Mouse (Mus musculus): ENCODE measurements at regions not wholly inside any gene's neighbourhood (a gene's known extent, or its start where the extent isn't known, plus 50 kb on each side); places are given as distances from the start of the nearest gene placed in this dataset.
A peak's percentile ranks its signal among the peaks of the same experiment; 100 is the strongest.

DNA sequence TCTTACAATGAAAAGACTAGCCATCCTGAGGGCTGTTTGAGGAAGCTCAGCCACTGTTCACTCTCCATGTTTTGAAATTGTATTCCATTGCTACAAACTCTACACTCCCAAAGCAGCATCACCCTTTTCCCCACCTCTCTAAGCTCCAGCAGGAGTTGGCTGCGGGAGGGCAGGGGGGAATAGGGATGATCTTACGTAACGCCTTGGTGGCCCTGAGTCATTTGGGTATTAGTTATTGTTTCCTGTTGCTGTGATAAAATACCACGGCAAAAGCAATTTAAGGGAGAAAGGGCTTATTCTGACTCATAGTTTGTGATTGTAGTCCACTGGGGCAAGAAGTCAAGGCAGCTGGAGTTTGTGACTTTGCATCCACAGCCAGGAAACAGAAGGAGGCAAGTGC is 445.5 kb downstream of the 1810013L24Rik start:
- TF ChIP-seq MYOG (IDR thresholded peaks at IDR 0.05; ENCODE audit: control insufficient read depth, extremely low read depth, insufficient read length) (no peak), USF1 (IDR thresholded peaks at IDR 0.05; ENCODE audit: low read depth) (no peak), CEBPB (IDR thresholded peaks at IDR 0.05; ENCODE audit: low read depth) (peak; percentile 52)
- H3K79me3 ChIP-seq (ENCODE audit: low read depth): no peaks in the 10 kb centered on the region
- H3K4me3 ChIP-seq (ENCODE audit: insufficient read depth, poor library complexity, severe bottlenecking): no peak overlapping the region
- H3K27me3 ChIP-seq (ENCODE audit: control insufficient read depth, insufficient read depth, insufficient read length): no peaks in the 10 kb centered on the region
- H3ac ChIP-seq (ENCODE audit: control insufficient read depth, insufficient read length, low read depth): no peak overlapping the region
- H3K79me2 ChIP-seq (ENCODE audit: control insufficient read depth, insufficient read depth): no peaks in the 10 kb centered on the region
- no peaks in the 10 kb centered on the region for H3K36me3 ChIP-seq (ENCODE audit: control insufficient read depth, insufficient read depth)

DNA sequence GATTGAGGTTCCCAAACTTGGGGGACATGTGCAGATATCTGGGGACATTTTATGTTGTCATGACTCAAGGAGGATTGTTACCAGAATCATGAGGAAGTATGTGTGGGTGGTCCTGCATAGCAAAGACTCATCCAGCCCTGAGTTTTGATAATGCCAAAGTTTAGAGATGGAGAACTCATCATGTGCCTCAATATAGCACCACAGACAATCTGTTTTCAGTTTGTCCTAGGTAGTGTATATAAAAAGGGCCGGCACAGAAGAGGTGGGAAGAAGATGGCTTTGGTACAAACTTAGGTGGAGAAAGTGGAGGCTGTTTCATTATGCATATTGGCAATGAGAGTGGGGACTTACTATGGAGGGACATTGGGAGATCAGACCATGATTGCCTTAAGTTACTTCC is 447.2 kb downstream of the 1810013L24Rik start:
- Histone ChIP-seq H3K4me3 (ENCODE audit: insufficient read depth, poor library complexity, severe bottlenecking) (no peak overlapping the region), H3ac (ENCODE audit: control insufficient read depth, insufficient read length, low read depth) (no peak overlapping the region), H3K36me3 (ENCODE audit: control insufficient read depth, insufficient read depth) (no peaks in the 10 kb centered on the region), H3K79me2 (ENCODE audit: control insufficient read depth, insufficient read depth) (no peaks in the 10 kb centered on the region), H3K79me3 (ENCODE audit: low read depth) (no peaks in the 10 kb centered on the region), H3K27me3 (ENCODE audit: control insufficient read depth, insufficient read depth, insufficient read length) (no peaks in the 10 kb centered on the region)
- TF ChIP-seq CEBPB (IDR thresholded peaks at IDR 0.05; ENCODE audit: low read depth) (no peak), CTCF (IDR thresholded peaks at IDR 0.05; ENCODE audit: control insufficient read depth, insufficient read depth, insufficient read length) (no peak), MAX (IDR thresholded peaks at IDR 0.05) (no peak), MYOD1 (IDR thresholded peaks at IDR 0.05; ENCODE audit: control insufficient read depth, insufficient read length, low read depth) (no peak), FOSL1 (IDR thresholded peaks at IDR 0.05; ENCODE audit: insufficient read depth, low read length, poor library complexity, severe bottlenecking) (no peak), USF1 (IDR thresholded peaks at IDR 0.05; ENCODE audit: low read depth) (no peak), MYOG (IDR thresholded peaks at IDR 0.05; ENCODE audit: control insufficient read depth, extremely low read depth, insufficient read length) (no peak)

DNA sequence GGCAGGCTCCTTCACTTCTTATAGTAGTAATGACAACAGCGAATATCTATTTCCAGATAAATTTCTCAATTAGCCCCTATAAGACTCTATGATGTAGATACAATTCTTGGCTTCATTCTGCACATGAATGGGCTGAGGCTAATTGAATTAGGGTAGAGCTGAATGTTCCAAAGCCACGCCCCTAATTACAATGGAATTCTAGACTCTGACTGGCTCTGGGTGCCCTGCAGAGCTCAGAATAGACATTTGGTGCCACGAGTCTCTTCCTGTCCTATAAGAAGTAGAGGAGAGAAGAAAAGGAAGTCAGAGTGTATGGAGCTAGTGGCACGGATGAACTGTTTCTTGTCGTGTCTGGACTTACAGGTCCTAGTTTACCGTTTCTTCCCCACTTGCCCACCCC is 449.8 kb downstream of the 1810013L24Rik start:
- no peak overlapping the region for H3ac ChIP-seq (ENCODE audit: control insufficient read depth, insufficient read length, low read depth)

DNA sequence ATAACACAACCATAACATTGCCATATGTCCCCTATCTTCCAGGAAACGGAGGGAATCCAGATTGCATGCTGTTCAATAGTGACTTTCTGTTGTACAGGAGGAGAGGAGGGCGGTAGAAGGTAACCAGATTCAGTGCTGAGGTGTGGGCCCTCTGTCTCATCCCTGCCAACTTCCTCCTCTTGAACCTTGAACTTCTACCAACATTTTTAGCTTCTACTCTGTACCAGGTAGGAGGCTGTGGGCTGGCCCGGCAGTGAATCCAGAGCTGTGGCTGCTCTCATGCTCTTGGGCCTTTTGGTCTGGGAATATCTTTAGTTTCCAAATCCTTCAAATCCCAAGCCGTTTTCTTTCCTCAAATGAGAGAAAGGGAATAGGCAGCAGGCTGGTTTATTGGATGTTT is 450.5 kb downstream of the 1810013L24Rik start:
- no peaks in the 10 kb centered on the region for H3K79me3 ChIP-seq (ENCODE audit: low read depth)
- no peaks in the 10 kb centered on the region for H3K27me3 ChIP-seq (ENCODE audit: control insufficient read depth, insufficient read depth, insufficient read length)
- TF ChIP-seq CTCF (IDR thresholded peaks at IDR 0.05; ENCODE audit: control insufficient read depth, insufficient read depth, insufficient read length) (no peak), MYOG (IDR thresholded peaks at IDR 0.05; ENCODE audit: control insufficient read depth, extremely low read depth, insufficient read length) (no peak), MAX (IDR thresholded peaks at IDR 0.05) (no peak), FOSL1 (IDR thresholded peaks at IDR 0.05; ENCODE audit: insufficient read depth, low read length, poor library complexity, severe bottlenecking) (no peak), USF1 (IDR thresholded peaks at IDR 0.05; ENCODE audit: low read depth) (no peak), MYOD1 (IDR thresholded peaks at IDR 0.05; ENCODE audit: control insufficient read depth, insufficient read length, low read depth) (no peak), CEBPB (IDR thresholded peaks at IDR 0.05; ENCODE audit: low read depth) (no peak)
- H3K4me3 ChIP-seq (ENCODE audit: insufficient read depth, poor library complexity, severe bottlenecking): no peak overlapping the region
- H3K79me2 ChIP-seq (ENCODE audit: control insufficient read depth, insufficient read depth): no peaks in the 10 kb centered on the region
- H3K36me3 ChIP-seq (ENCODE audit: control insufficient read depth, insufficient read depth): no peaks in the 10 kb centered on the region
- H3ac ChIP-seq (ENCODE audit: control insufficient read depth, insufficient read length, low read depth): no peak overlapping the region

More for the DNA sequence above, 449.8 kb downstream of the 1810013L24Rik start:
- Histone ChIP-seq H3K36me3 (ENCODE audit: control insufficient read depth, insufficient read depth) (no peaks in the 10 kb centered on the region), H3K79me3 (ENCODE audit: low read depth) (no peaks in the 10 kb centered on the region), H3K27me3 (ENCODE audit: control insufficient read depth, insufficient read depth, insufficient read length) (no peaks in the 10 kb centered on the region), H3K4me3 (ENCODE audit: insufficient read depth, poor library complexity, severe bottlenecking) (no peak overlapping the region), H3K79me2 (ENCODE audit: control insufficient read depth, insufficient read depth) (no peaks in the 10 kb centered on the region)
- no peak for TF ChIP-seq CTCF (IDR thresholded peaks at IDR 0.05; ENCODE audit: control insufficient read depth, insufficient read depth, insufficient read length)
- TF ChIP-seq MYOD1 (IDR thresholded peaks at IDR 0.05; ENCODE audit: control insufficient read depth, insufficient read length, low read depth): no peak
- no peak for TF ChIP-seq MAX (IDR thresholded peaks at IDR 0.05)
- TF ChIP-seq MYOG (IDR thresholded peaks at IDR 0.05; ENCODE audit: control insufficient read depth, extremely low read depth, insufficient read length): no peak
- no peak for TF ChIP-seq USF1 (IDR thresholded peaks at IDR 0.05; ENCODE audit: low read depth)
- no peak for TF ChIP-seq FOSL1 (IDR thresholded peaks at IDR 0.05; ENCODE audit: insufficient read depth, low read length, poor library complexity, severe bottlenecking)
- no peak for TF ChIP-seq CEBPB (IDR thresholded peaks at IDR 0.05; ENCODE audit: low read depth)

DNA sequence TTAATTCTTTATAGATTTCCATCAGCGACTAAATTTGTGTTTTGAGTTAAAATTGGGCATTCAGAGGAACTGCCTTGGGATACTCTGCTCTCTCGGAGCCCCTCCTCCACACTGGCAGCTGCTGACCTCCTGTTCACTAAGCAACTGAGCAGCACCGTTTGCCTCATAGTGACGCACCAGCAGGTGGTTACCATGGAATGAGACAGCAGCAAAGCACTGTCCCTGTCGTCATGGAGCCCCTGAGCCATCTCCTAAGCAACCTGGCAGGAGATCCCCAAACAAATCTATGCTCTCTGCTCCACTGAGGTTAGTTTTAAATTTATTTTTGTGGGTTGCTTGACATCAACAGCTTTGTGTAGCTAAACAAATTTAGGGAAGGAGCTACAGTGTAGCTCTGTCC is 451.0 kb downstream of the 1810013L24Rik start:
- H3K79me3 ChIP-seq (ENCODE audit: low read depth): no peaks in the 10 kb centered on the region
- H3K4me3 ChIP-seq (ENCODE audit: insufficient read depth, poor library complexity, severe bottlenecking): no peak overlapping the region
- no peak overlapping the region for H3ac ChIP-seq (ENCODE audit: control insufficient read depth, insufficient read length, low read depth)
- no peaks in the 10 kb centered on the region for H3K79me2 ChIP-seq (ENCODE audit: control insufficient read depth, insufficient read depth)
- TF ChIP-seq MYOG (IDR thresholded peaks at IDR 0.05; ENCODE audit: control insufficient read depth, extremely low read depth, insufficient read length): no peak
- no peak for TF ChIP-seq CTCF (IDR thresholded peaks at IDR 0.05; ENCODE audit: control insufficient read depth, insufficient read depth, insufficient read length)
- TF ChIP-seq MYOD1 (IDR thresholded peaks at IDR 0.05; ENCODE audit: control insufficient read depth, insufficient read length, low read depth): no peak
- no peak for TF ChIP-seq FOSL1 (IDR thresholded peaks at IDR 0.05; ENCODE audit: insufficient read depth, low read length, poor library complexity, severe bottlenecking)
- TF ChIP-seq MAX (IDR thresholded peaks at IDR 0.05): no peak
- no peak for TF ChIP-seq USF1 (IDR thresholded peaks at IDR 0.05; ENCODE audit: low read depth)
- no peak for TF ChIP-seq CEBPB (IDR thresholded peaks at IDR 0.05; ENCODE audit: low read depth)
- no peaks in the 10 kb centered on the region for H3K27me3 ChIP-seq (ENCODE audit: control insufficient read depth, insufficient read depth, insufficient read length)
- no peaks in the 10 kb centered on the region for H3K36me3 ChIP-seq (ENCODE audit: control insufficient read depth, insufficient read depth)

DNA sequence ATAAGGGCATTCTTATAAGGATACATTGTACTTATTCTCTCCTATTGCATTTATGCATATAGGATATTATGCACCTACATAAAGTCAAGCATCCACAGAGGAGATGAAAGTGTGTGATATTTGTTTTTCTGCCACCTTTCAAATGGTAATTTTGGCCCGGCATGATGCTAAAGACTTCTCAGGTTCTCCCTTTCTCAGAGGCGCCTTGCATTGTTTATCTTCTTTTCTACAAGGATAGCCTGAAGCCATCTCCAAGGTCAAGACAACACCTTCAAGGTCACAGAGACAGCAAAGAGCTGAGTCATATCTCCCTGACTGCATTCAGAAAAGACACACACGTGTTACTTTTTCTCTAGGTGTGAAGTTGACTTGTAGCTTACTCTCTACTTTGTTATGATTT is 454.5 kb downstream of the 1810013L24Rik start:
- H3K36me3 ChIP-seq (ENCODE audit: control insufficient read depth, insufficient read depth): no peaks in the 10 kb centered on the region
- no peaks in the 10 kb centered on the region for H3K27me3 ChIP-seq (ENCODE audit: control insufficient read depth, insufficient read depth, insufficient read length)
- H3K79me2 ChIP-seq (ENCODE audit: control insufficient read depth, insufficient read depth): no peaks in the 10 kb centered on the region
- no peak overlapping the region for H3K4me3 ChIP-seq (ENCODE audit: insufficient read depth, poor library complexity, severe bottlenecking)
- TF ChIP-seq CTCF (IDR thresholded peaks at IDR 0.05; ENCODE audit: control insufficient read depth, insufficient read depth, insufficient read length) (no peak), MYOG (IDR thresholded peaks at IDR 0.05; ENCODE audit: control insufficient read depth, extremely low read depth, insufficient read length) (no peak), USF1 (IDR thresholded peaks at IDR 0.05; ENCODE audit: low read depth) (no peak)
- H3ac ChIP-seq (ENCODE audit: control insufficient read depth, insufficient read length, low read depth): no peak overlapping the region
- no peaks in the 10 kb centered on the region for H3K79me3 ChIP-seq (ENCODE audit: low read depth)

Measured in C2C12 (cell line).